Mouse (Mus musculus) adrenal gland, postnatal 4 days (tissue): Measurements from ENCODE around the gene Ubac2. TPM values are rescaled to one million over a fixed set of nuclear protein-coding genes. Genes with fewer than 3 reads are reported as not detected.

ENCODE experiments used
- DNase-seq, 2 experiments: peaks; one replicate each; pipeline ENCODE4 v3.0.0; 2021 to 2022; ENCODE audit warnings: low spot score in 2 of 2, mixed read lengths in 2 of 2
- total RNA-seq, 2 experiments: library from RNA; stranded (reverse); gene quantifications; 2 replicates each; pipeline ENCODE4 v1.2.3; 2021

Gene Ubac2
- total RNA-seq, 2 experiments from 2014 or later: 33.5 to 33.9 TPM

DNA sequence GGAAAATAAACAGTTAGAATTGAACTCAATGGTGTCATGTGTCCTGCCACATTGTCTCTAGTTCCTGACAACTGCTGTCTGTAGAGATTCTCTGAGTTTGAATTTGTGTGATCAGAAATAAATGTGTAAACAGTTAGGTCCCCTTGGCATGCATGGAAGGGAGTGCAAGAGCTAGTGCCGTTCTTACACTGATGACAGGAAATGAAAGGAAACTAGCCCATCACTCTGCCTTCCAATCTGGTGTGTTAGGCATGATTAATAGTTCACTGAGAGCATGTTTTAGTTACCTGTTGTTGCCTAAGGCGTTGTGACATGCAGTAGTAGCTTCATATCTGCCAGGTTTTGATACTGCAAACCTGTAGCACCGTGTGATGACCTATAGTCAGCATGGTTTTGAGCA lies 69.5 kb downstream of the Ubac2 start:
- no peak for DNase-seq

DNA sequence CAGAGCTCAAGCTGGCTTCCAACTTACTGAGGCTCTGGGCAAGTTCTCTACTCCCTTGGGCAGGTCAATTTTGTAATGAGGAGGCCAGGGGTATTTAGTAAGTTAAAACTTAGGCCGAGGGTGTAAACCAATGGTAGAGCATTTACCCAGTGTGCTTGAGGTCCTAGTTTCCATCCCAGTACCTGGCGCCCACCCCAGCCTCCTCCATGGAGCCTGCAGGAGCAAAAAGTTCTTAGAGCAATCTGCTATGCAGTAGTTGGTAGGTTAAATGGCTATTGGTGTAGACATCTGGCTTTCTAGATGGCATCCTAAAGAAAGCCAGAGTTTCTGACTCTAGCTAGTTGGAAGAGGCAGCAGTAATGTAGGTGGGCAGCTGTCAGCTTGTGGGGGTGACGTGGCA lies 71.0 kb downstream of the Ubac2 start:
- DNase-seq: no peak

DNA sequence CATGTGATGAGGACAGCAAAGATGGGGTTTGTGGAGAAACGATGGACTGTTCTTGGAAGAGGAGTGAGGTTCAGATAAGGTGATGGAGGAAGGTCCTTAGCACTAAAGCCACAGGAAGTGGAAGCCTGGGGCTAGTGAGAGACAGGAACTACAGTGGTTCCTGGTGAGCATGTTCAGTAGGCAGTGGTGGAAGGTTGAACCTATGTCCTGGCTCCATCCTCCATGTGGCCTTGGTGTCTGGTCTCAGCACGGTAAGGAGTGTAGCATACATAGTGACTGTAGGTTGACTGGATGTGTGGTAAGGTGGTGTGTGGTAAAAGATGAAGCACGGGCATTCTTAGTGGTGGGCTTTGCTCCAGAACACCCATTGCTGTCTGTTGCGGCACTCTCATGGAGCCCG lies 71.5 kb downstream of the Ubac2 start:
- DNase-seq: no peak

DNA sequence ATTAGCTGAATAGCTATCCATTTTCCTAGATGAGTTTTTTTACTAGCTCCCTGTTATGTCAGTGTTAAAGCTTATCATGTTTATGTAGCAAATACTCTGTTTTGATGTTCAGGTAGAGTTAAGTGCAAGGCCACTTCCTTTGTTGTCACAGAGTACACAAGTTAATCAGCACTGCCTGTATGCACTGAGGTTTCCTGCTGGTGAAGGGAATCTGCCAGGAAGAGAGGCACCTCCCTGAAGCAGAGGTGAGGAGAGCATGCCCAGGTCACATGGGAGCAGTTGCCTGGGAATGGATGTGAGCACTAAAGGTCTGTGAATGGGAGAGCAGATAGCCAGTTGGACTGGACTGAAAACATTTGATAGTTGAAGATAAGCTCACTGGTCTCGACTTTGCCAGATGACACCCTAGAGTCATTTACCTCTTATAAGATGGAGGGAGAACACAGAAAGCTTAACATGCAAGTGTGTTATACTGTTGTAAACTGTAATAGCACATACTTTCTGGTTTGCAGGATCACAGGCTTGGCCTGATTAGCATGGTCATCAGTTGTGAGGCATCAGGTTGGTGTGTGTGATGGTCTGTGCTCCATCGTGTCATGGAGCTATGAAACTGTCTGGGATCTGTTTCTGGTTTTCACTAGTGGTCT lies 73.1 kb downstream of the Ubac2 start:
- no peak for DNase-seq

DNA sequence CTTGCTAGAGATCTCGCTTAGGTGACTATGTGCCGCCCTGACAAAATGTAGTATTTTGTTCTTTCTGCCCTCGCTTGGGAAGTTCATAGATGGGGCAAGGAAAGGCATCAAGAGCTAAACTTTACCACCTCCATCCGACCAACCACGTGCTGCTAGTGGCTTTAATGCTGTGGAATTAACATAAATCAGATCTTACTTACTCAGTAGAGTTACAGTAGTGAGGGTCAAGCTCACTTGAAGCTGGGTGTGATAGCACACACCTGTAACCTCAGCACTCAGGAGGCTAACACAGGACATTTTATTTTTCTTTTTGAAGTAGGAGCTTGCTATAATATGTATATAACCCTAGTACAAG lies 73.6 kb downstream of the Ubac2 start:
- no peak for DNase-seq

DNA sequence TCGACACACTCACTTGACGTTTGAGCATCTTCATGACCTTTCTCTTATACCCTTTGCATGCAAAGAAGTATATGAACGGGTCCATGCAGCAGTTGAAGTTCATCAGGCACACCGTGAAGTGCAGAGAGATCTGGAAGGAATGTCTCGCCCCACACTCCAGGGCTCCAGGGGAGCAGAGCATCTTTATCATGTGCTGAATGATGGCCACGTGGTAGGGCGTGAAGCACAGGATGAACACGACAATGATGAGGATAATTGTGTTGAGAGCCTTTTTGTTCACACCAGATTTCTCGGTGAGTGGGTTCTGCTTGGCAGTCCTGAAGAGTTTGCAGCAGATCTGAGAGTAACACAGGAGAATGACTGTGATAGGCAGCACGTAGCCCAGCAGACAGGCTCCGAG lies 75.7 kb downstream of the Ubac2 start:
- no peak for DNase-seq

DNA sequence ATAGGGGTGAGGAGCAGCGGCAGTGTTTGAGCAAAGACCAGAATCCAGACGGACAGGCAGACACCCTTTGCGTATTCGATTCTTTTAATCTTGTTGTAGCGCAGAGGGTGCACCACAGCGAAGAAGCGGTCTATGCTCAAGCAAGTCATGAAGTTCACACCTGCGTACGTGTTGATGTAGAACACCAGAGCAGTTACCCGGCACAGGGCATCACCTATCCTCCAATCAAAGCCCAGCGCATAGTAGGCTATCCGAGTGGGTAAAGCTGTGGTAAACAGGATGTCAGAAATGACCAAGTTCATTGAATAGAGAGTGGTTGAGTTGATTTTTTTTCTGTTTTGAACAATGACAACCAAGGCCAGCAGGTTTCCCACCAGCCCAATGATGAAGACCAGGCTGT lies 76.2 kb downstream of the Ubac2 start:
- no peak for DNase-seq

DNA sequence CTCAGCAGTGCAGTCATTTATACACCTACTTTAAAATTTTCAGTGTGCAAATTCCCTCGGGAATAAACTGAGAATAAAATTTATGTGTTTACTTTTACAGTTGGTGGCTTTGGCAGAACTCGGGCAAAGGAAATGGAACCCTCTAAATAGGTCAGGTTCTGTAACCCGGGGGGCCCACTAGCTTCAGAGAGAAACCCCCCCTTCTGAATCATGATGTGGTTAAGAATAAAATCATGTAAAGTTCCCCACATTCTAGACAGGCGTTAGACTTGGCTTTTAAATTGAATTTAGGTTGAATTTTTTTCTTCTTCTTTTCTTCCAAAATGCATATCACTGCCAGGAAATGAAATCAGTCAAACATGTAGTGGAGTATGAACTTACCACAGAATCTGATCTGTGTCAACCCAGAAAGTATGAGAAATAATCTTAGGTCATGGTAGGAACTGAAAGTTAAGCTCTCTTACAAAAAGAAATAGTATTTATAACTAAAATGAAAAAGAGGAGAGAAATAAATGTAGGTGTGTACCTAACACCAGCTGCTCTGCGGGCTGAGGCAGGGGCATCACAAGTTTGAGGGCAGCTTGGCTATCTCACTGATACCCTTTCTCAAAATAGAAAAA lies 76.9 kb downstream of the Ubac2 start:
- DNase-seq: no peak

DNA sequence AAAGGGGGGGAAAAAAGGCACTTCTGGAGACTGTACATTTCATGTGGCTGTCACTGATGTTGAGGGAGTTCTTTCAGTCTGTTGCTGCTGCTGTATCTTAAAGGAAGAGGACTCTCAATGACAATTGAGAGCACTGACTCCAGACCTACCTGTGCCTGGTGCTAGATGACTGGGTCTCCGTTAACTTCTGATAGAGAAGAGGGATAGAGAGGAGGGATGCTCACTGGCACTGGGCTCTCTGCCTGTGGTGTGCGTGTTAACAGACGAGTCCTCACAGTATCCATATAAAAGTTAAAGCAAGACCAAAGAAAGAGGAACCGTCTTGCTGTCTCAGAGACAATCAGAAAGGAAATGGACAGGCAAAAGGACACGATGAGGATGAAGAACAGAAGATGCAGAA lies 77.9 kb downstream of the Ubac2 start:
- DNase-seq: no peak

DNA sequence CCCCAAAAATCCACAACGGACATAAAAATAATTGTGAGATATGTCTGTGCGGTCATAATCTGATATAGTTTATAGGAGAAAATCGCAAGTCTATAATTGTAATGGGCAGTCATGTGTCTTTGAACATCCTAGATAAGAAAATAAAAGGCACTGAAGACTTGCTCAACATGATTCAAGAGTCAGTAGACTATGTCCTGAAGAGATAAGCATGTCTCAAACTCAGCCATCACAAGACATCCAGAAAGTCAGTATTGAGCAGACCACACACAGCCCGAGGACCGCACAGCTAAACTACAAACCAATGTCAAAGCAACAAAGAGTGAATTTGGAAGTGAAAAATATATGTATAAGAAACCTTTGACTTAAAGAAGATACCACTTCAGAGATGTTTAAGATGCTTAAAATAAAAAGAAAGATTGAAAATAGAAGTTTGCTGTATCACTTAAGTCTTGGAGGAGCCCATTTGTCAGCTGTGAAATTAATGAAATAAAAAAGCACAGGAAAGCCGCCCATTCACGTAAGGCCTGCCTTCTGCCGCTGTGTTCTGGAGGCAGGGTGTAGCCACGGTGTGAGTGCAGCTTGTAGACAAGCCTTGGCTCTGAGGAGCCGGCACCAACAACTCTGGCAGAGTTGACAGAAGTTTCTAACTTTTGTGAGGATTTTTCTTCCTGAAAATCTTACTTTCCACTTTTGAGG lies 78.9 kb downstream of the Ubac2 start:
- DNase-seq: no peak

DNA sequence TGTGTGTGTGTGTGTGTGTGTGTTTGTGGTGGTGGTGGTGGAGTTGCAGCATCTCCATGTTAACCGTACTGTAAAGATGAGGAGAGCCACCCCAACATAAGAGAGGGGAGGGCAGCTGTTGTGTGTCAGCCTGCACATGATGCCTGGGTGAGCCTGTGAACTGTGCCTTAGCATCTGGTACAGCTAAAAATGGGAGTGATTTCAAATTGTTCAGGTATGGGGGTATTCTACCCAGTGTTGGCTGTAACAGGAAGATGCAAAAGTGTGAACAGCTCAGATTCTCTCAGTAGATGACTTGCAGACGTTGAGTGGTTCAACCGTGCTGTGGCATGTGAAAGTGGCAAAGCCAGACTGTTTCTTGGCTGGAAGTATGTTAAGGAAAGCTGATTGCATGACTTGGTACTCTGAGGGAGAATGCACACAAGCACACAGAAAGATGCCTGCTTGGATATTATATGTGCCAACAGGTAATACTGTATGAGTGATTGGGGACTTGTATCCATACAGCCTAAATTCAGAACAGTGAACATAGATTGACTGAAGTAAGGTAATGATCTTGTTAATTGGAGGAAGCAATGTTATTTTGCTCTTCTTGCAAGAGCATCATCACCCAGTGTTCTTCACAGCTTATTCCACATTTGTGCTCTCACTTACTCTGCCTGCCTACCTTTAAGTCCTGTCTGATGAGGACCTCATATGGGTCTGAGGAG lies 79.8 kb downstream of the Ubac2 start:
- no peak for DNase-seq

DNA sequence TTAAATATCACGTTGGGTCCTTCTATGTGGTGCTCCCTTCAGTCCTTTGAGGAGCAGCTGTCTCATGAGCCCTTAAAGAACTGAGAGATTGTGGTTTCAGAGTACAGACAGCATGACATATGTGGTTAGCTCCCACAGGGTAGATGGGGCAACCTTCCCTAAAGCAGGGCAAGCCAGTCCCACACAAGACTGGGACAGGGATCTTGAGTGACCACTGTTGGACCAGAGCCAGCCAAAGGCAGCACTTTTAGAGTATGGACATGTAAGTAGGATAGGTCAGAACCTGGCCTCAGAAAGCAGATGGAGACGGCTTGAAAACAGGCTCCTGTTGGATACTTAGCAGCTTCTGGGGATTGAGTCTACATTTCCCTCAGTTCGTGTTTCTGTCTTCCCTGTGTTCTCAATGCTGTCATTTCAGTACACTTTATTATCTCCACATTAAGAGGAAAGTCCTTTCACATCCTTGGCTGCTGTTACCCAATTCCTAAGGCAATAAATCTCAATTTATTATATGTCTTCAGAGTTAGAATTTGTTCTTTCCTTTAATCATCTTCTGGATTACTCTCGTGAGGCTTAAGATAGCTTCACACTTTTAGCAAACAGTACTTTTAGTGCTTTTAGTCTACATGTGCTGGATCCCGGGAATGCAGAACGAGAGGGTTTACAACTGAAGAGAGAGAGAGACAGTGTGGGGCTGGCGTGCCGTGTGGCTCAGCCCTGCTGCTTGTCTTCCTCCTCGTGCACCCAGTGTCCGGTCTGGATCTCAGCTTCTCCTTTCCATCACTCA lies 80.5 kb downstream of the Ubac2 start:
- no peak for DNase-seq

DNA sequence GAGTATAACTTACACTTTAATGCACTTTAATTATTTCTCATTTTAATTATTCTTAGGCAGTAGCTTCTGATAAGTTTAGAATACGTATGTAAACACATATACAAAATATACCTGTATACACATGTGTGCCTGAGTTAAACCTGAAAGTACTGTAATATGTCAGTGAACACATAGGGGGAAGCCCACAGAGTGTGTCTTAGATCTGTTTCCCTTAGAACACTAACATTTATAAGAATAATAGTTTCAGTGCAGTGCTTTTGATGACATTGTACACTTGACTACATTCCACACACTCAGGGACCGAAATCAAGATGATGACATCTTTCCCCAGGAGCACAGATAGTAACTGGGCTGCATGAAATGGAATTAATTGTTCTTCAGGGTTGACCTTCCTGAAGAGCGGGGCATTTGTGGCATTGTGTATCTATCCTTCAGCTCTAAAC lies 81.1 kb downstream of the Ubac2 start:
- no peak for DNase-seq

DNA sequence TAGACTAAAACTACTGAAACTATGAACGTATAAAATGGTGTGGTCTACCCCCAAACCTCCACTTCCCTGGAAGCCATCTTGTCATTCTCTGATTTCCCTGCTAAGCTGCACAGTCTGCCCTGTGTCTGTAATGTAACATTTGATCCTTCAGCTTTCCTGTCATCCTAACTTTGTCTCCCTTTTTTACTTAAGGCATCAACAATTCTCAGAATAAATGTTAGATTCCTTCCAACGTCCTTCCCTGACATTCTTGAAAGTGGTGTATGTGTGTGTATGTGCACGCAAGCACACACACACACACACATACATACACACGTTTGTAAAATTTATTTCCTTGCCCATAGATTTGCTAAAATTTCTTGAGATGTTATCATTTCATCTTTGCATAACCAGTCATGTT lies 81.6 kb downstream of the Ubac2 start:
- no peak for DNase-seq

DNA sequence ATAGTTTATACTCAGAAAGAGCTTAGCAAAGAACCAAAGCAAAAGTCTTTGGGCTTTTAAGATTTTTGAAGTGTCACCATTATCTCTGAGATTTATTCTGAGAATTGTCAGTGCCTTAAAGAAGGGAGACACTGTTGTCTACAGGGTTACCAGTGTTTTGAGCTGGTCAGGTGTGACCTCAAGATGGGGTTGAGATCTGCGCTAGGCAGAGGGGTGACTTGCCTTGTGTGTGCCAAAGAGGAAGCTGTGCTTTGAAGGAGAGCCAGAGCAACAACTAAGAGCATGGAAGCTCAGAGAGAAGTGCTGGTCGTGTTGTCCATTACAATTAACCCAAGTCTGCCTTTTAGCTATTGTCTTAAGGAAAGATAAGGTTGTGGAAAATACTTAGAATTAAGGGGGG lies 82.1 kb downstream of the Ubac2 start:
- DNase-seq: no peak

DNA sequence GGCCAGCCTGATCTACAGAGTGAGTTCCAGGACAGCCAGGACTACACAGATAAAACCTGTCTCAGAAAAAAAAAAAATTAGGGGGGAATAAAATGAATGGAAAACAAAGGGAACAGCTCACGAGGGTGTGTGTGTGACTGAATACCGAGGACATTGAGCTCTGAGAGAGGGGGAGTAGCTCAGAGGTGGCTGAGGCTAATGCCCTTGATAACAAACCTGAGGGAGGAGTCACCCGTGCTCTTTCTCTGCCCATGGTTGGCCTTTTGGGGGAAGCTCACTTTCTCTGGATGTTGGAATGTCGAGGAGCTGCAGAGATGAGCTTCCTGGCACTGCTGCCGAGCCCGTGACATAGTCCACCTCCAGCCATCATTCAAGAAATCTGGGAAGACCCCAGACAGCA lies 82.6 kb downstream of the Ubac2 start:
- no peak for DNase-seq

DNA sequence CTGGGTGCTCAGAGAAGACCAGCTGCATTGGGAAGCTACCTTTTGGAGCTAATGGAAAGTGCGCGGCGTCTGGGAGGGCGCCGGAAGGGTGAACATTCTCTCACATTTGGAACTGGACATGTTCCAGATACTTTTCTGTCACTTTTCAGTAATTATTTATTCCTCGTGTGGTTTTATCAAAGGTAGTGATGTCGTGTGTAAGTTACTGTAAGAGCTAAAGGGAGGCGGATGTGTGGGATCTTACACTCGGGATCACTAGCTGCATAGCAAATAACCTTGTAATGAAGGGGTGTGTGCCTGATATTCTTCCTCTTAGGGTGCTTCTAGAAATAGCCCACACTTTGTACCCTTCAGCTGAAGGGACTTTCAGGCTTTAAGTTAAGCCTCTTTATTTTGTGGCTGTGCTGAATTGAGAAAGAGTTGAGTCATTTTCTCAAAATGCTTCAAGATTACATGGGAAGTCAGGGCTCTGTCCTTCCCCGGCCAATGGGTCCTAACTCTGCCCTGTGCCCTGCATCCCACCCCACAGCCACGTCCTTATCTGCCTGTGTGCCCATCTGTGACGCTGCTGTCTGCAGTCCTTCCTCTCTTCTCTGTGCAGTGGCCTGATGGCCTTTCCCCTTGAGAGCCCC lies 83.2 kb downstream of the Ubac2 start:
- no peak for DNase-seq

DNA sequence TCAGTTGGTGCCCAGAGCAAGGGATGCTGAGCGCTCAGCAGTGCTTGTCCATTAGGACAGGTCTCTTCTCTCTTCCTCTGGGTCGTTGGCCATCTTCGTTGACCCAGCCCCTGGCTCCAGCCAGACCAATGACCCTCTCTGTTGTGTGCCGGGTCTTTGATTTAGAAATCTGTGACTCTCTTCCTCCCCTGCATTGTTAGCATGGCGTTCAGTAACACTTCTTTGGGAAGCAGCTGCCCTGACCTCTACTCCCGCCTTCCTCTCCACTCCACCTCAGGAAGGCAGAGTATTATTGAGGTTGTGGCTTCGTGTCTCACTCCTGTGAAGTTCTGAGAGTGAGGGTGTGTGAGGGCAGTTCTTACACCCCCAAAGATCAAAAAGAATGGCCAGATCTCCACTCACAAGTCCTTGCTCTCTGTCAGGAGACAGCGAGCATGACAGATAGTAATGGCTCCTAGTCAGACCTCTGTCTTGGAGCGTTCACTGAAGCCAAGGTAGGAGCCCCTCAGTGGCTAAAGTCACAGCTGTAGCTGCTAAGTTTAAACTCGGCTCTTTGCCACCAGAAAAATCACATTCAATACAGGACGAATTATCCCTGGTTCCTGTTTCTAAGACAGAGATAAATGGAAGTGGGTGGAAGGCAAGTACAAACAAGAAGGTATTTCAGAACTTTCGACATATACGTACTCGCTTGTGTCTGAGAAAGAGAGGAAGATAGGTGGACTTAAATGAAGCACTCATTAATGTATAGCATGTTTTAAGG lies 83.9 kb downstream of the Ubac2 start:
- DNase-seq: no peak

DNA sequence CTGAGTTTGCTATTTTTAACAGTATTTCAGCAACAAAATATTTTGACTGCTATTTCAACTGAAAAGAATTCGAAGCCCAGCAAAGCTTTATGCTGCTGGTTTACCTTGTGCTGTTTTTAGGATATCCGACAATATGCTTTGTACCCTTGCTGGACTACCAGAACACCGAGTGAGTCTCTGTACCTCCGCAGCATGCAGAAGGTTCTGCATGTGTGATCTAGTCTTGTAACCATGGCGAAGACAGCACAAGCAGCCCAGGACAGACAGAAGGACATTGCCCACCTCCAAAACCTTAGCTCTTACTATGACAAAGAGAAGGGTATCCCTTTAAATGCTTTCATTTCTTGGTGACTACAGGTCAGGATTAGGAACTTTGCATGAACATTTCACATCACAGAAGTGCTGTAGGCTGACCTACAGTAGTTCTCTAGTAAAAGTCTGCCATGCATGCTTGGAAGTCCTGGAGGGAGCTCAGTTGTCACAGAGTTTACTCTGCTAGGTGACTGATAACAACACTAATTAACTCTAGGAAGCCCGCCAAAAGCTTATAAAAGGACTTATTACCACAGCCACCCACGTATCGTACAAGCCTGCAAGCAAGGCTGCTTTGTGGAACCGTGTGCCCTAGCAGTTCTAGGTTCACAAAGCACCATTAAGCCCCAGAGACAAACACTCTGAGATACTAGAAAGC lies 85.0 kb downstream of the Ubac2 start:
- DNase-seq: no peak

DNA sequence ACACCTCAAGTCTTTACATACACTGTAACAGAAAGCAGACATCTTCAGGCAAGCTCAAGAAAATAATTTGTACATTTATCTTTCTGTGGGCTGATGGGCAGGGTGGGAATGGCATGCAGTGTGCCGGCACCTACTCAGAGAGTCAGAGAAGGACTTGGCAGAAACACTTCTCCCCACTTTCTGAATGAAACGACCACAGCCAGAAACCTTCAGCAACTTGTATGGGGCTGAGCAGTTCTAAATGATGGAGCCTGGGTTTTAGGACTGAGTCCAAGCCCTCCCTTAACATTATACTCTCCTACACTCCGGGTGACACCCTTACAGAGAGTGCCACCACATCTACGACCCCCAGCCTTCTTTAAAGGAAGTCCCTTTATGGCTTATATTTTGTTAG lies 85.5 kb downstream of the Ubac2 start:
- no peak for DNase-seq
